Mouse (Mus musculus) megakaryocyte, embryonic 14.5 days (primary cell): ENCODE measurements around the gene Bend3. TPM values are rescaled to one million over a fixed set of nuclear protein-coding genes. Genes with fewer than 3 reads are reported as not detected.

Source experiments
- H3K27me3 ChIP-seq: replicated peaks from 2 replicates; pipeline ENCODE3; 2012; ENCODE audit warnings: inconsistent platforms
- H3K36me3 ChIP-seq: replicated peaks from 2 replicates; pipeline ENCODE3; 2012; ENCODE audit warnings: low read length, inconsistent platforms, mixed read lengths
- H3K4me1 ChIP-seq: 2 replicates; pipeline ENCODE4 v1.6.1; 2012; ENCODE audit warnings: inconsistent platforms
- H3K4me3 ChIP-seq: replicated peaks from 2 replicates; pipeline ENCODE3; 2012; ENCODE audit warnings: moderate library complexity, mild to moderate bottlenecking, inconsistent platforms
- H3K9me3 ChIP-seq: 2 replicates; pipeline ENCODE4 v1.6.1; 2012; ENCODE audit warnings: inconsistent platforms
- FLI1 ChIP-seq: IDR thresholded peaks from 2 replicates; pipeline ENCODE4 v1.6.1; 2012; ENCODE audit warnings: low read length, inconsistent platforms, mixed read lengths
- GATA1 ChIP-seq: IDR thresholded peaks from 3 replicates; pipeline ENCODE4 v1.6.1; 2012; ENCODE audit warnings: mixed read lengths, low read length, inconsistent platforms, borderline replicate concordance
- polyA plus RNA-seq: library from polyadenylated mRNA; stranded (reverse); fragments of >175 nt; gene quantifications from 2 replicates; pipeline ENCODE4 v1.2.3, GENCODE M21; 2012; ENCODE audit warnings: low replicate concordance; ENCODE audit not compliant: insufficient read depth

Gene Bend3
- polyA plus RNA-seq, 1 experiment = 2.5 TPM

GRCm38 (mm10) chr10:43452663-43452996, 26.0 kb upstream of the Bend3 start:
- TF ChIP-seq GATA1 = no peak
- TF ChIP-seq FLI1 = no peak
- peaks cover 14% of the 10 kb centered on the region for H3K9me3 ChIP-seq
- peak overlapping the region; percentile 84 for H3K4me3 ChIP-seq
- H3K36me3 ChIP-seq = no peaks in the 10 kb centered on the region
- peaks cover 10% of the 10 kb centered on the region for H3K27me3 ChIP-seq
- peaks cover 10% of the 10 kb centered on the region; the same call in 1 of the 2 replicates for H3K4me1 ChIP-seq

- peaks cover 10% of the 10 kb centered on the region; the same call in 1 of the 2 replicates for H3K4me1 ChIP-seq
- H3K36me3 ChIP-seq = no peaks in the 10 kb centered on the region
- peaks cover 10% of the 10 kb centered on the region for H3K27me3 ChIP-seq
- peaks cover 18% of the 10 kb centered on the region for H3K9me3 ChIP-seq
- TF ChIP-seq GATA1 = no peak
- TF ChIP-seq FLI1 = no peak
- no peak overlapping the region for H3K4me3 ChIP-seq
These were observed 24.4 kb upstream of the Bend3 start for GRCm38 (mm10) chr10:43454219-43454618.

- no peaks in the 10 kb centered on the region for H3K36me3 ChIP-seq
- no peak overlapping the region for H3K4me3 ChIP-seq
- TF ChIP-seq FLI1 (no peak), GATA1 (no peak)
These were observed 24.0 kb upstream of the Bend3 start for GRCm38 (mm10) chr10:43454671-43455070.

GRCm38 (mm10) chr10:43462821-43463220, 15.8 kb upstream of the Bend3 start:
- TF ChIP-seq FLI1 = no peak
- TF ChIP-seq GATA1 = no peak
- H3K4me1 ChIP-seq = no peaks in the 10 kb centered on the region
- H3K4me3 ChIP-seq = no peak overlapping the region
- no peaks in the 10 kb centered on the region for H3K36me3 ChIP-seq
- H3K9me3 ChIP-seq = peaks cover 9% of the 10 kb centered on the region
- H3K27me3 ChIP-seq = peaks cover 10% of the 10 kb centered on the region

More at GRCm38 (mm10) chr10:43454671-43455070, 24.0 kb upstream of the Bend3 start:
- peaks cover 18% of the 10 kb centered on the region for H3K9me3 ChIP-seq
- H3K27me3 ChIP-seq = peaks cover 10% of the 10 kb centered on the region
- peaks cover 10% of the 10 kb centered on the region; the same call in 1 of the 2 replicates for H3K4me1 ChIP-seq

- no peaks in the 10 kb centered on the region for H3K4me1 ChIP-seq
- H3K27me3 ChIP-seq = peaks cover 10% of the 10 kb centered on the region
- no peak for TF ChIP-seq GATA1
- no peak for TF ChIP-seq FLI1
- peaks cover 7% of the 10 kb centered on the region; the same call in 1 of the 2 replicates for H3K9me3 ChIP-seq
- no peak overlapping the region for H3K4me3 ChIP-seq
- no peaks in the 10 kb centered on the region for H3K36me3 ChIP-seq
These were observed 15.4 kb upstream of the Bend3 start for GRCm38 (mm10) chr10:43463227-43463626.

DNA sequence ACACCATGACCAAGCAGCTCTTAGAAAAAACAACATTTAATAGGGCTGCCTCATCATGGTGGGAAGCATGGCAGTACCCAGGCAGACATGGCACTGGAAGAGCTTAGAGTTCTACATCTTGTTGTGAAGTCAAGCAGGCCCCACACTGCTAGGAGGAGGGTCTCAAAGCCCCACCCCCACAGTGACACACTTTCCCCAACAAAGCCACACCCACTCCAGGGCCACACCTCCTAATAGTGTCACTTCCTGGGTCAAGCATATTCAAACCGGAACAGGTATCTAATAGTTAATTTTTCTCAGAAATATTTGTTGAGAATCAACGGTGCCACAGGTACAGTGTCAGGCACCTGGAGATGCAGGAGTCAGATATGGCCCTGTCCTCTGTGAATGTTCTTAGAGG, 12.4 kb upstream of the Bend3 start:
- TF ChIP-seq FLI1 (no peak), GATA1 (no peak)

DNA sequence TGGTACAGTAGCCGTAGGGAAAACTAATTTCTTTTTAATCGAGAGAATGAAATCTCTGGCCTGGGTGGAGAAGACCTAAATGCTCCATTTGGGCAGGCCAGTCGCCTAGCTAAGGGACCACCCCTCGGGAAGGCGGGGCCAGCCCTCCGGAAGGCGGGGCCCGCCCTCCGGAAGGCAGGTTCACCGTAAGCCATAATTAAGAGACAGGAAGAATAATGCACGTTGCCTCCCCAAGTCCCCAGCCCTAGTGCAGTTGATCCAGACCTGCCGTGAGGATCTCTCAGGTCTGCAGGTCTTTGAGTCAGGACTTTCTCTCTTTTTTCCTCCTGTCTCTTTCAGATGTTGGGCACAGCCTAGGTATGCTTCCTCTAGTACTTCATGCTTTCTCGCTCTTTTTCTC, 11.0 kb upstream of the Bend3 start:
- Histone ChIP-seq H3K36me3 (no peaks in the 10 kb centered on the region), H3K27me3 (peaks cover 9% of the 10 kb centered on the region), H3K9me3 (0 out of 2 replicates have a peak, but pooled peaks cover 2% of the 10 kb centered on the region), H3K4me3 (peak overlapping the region; percentile 33), H3K4me1 (no peaks in the 10 kb centered on the region)
- no peak for TF ChIP-seq FLI1
- TF ChIP-seq GATA1 = no peak

More for the DNA sequence above, 12.4 kb upstream of the Bend3 start:
- no peaks in the 10 kb centered on the region for H3K4me1 ChIP-seq
- H3K4me3 ChIP-seq = no peak overlapping the region
- no peaks in the 10 kb centered on the region for H3K36me3 ChIP-seq
- H3K9me3 ChIP-seq = peaks cover 7% of the 10 kb centered on the region; the same call in 1 of the 2 replicates
- peaks cover 9% of the 10 kb centered on the region for H3K27me3 ChIP-seq

DNA sequence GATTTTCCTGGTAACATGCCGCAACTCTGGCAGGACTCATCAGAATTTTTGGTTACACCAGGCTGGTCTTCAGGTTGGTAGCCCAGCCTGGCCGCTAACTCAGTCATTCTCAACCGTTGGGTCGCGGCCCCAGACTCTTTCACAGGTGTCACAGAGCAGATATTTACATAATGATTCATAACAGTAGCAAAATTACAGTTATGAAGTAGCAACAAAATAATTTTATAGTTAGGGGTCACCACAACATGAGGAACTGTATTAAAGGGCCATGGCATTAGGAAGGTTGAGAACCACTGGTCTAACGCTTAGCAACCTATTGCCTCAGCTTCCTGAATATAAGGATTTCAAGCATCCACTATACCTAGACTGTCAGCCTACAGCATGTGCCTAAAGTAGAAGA, 10.3 kb upstream of the Bend3 start:
- Histone ChIP-seq H3K36me3 (no peaks in the 10 kb centered on the region), H3K27me3 (peaks cover 11% of the 10 kb centered on the region), H3K4me3 (no peak overlapping the region), H3K9me3 (no peaks in the 10 kb centered on the region), H3K4me1 (no peaks in the 10 kb centered on the region)
- TF ChIP-seq GATA1 = no peak

GRCm38 (mm10) chr10:43475376-43475775, 3.3 kb upstream of the Bend3 start:
- Histone ChIP-seq H3K27me3 (peaks cover 4% of the 10 kb centered on the region), H3K36me3 (no peaks in the 10 kb centered on the region), H3K4me3 (no peak overlapping the region), H3K9me3 (no peaks in the 10 kb centered on the region), H3K4me1 (peaks cover 19% of the 10 kb centered on the region)
- TF ChIP-seq GATA1 (no peak), FLI1 (no peak)

GRCm38 (mm10) chr10:43477459-43477858, 1.2 kb upstream of the Bend3 start:
- H3K4me1 ChIP-seq = peaks cover 38% of the 10 kb centered on the region
- peak overlapping the region; percentile 96 for H3K4me3 ChIP-seq
- peaks cover 2% of the 10 kb centered on the region for H3K27me3 ChIP-seq

More at GRCm38 (mm10) chr10:43477459-43477858, 1.2 kb upstream of the Bend3 start:
- no peak for TF ChIP-seq FLI1
- TF ChIP-seq GATA1 = no peak
- Histone ChIP-seq H3K36me3 (no peaks in the 10 kb centered on the region), H3K9me3 (no peaks in the 10 kb centered on the region)
